In the genomic region with DNA sequence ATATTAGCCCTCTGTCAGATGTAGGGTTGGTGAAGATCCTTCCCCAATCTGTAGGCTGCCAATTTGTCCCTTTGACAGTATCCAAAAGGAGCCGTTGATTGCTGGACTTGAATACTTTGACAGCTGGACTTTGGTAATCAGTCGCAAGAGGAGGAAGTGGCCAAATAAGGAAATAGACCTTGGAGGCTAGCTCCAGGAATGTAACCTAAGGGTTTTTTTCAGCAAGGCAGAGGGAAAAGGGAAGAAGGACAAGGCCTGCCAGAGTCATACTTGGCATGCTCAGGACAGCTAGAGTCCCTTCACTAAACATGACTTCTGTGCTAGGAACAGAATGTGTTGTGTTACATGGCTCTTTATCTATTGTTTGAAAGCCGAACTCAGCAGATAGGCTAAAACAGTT, we compare ENCODE assay signal across 27 mouse cellular contexts. TPM values are rescaled to one million over a fixed set of nuclear protein-coding genes. Genes with fewer than 3 reads are reported as not detected.
DNase-seq lines count a peak whose midpoint lies in the region; ATAC-seq and TF ChIP-seq lines count a peak whose summit lies in the region.
"Had no signal": no experiment of that assay in that cellular context is flagged by ENCODE, and none has a peak within 500 bp of the region (broad histone marks: within the 10 kb centered on the region; RNA-seq: fewer than 3 reads in every experiment).

No protein-coding gene starts in this region.

- WGBS in kidney, adult 2 months: 36% methylated on average over 3 of the region's 3 CpGs
- WGBS in kidney, embryonic 14.5 days: 77% methylated on average over 3 of the region's 3 CpGs
- WGBS in lung, embryonic 16.5 days: 39% methylated on average over 3 of the region's 3 CpGs
- WGBS in forebrain, embryonic 13.5 days: 72% methylated on average over 3 of the region's 3 CpGs

- TF ChIP-seq CTCF in kidney, adult 2 months (conservative IDR thresholded peaks at IDR 0.05; ENCODE audit: insufficient read depth, insufficient read length, low read depth, low read length): no peak

- no peak overlapping the region for H3K9ac ChIP-seq in kidney, embryonic 14.5 days (ENCODE audit: low read depth, low read length)
- no peak overlapping the region for H3K9ac ChIP-seq in lung, embryonic 16.5 days (ENCODE audit: low read length)
- H3K9ac ChIP-seq in forebrain, embryonic 13.5 days: no peak overlapping the region
- H3K9ac ChIP-seq: embryonic facial prominence, embryonic 15.5 days; forebrain, postnatal 0 days; heart, embryonic 12.5 days; limb, embryonic 12.5 days; liver, embryonic 14.5 days; midbrain, embryonic 13.5 days had no signal

- no peak for TF ChIP-seq POLR2A in kidney, adult 2 months (IDR thresholded peaks at IDR 0.05; ENCODE audit: low read depth, low read length)
- TF ChIP-seq POLR2A in myocyte (IDR thresholded peaks at IDR 0.05; ENCODE audit: insufficient read length, low read depth): no peak

- no peaks in the 10 kb centered on the region for H3K36me3 ChIP-seq in kidney, adult 2 months (ENCODE audit: control insufficient read depth, insufficient read depth, low read length)
- H3K36me3 ChIP-seq in kidney, embryonic 14.5 days (ENCODE audit: control insufficient read depth, insufficient read depth, low read length): no peaks in the 10 kb centered on the region
- no peaks in the 10 kb centered on the region for H3K36me3 ChIP-seq in lung, embryonic 16.5 days (ENCODE audit: control insufficient read depth, insufficient read depth, low read length)
- H3K36me3 ChIP-seq in myocyte (ENCODE audit: control insufficient read depth, insufficient read depth): no peaks in the 10 kb centered on the region
- H3K36me3 ChIP-seq in forebrain, embryonic 13.5 days (ENCODE audit: poor library complexity, severe bottlenecking): no peaks in the 10 kb centered on the region
- H3K36me3 ChIP-seq: embryonic facial prominence, embryonic 15.5 days; heart, embryonic 12.5 days; hindbrain, embryonic 10.5 days; limb, embryonic 12.5 days; midbrain, embryonic 13.5 days had no signal

- no peak overlapping the region for H3ac ChIP-seq in myocyte (ENCODE audit: control insufficient read depth, insufficient read length)

- no peaks in the 10 kb centered on the region for H3K27me3 ChIP-seq in kidney, adult 2 months (replicated peaks; ENCODE audit: control insufficient read depth, insufficient read depth, low read length)
- H3K27me3 ChIP-seq in kidney, embryonic 14.5 days (ENCODE audit: control insufficient read depth, insufficient read depth, low read length): no peaks in the 10 kb centered on the region
- no peaks in the 10 kb centered on the region for H3K27me3 ChIP-seq in lung, embryonic 16.5 days (ENCODE audit: control insufficient read depth, insufficient read depth, low read depth, low read length)
- no peaks in the 10 kb centered on the region for H3K27me3 ChIP-seq in myocyte (ENCODE audit: control insufficient read depth, insufficient read depth, insufficient read length)
- H3K27me3 ChIP-seq in forebrain, embryonic 13.5 days: no peaks in the 10 kb centered on the region
- H3K27me3 ChIP-seq: embryonic facial prominence, embryonic 15.5 days; heart, embryonic 12.5 days; limb, embryonic 12.5 days; midbrain, embryonic 13.5 days had no signal

- no peaks in the 10 kb centered on the region for H3K4me1 ChIP-seq in kidney, adult 2 months (ENCODE audit: control insufficient read depth, insufficient read depth, low read length)
- H3K4me1 ChIP-seq in kidney, embryonic 14.5 days (ENCODE audit: control insufficient read depth, insufficient read depth, low read length): no peaks in the 10 kb centered on the region
- peaks cover 3% of the 10 kb centered on the region; the same call in 1 of the 2 replicates for H3K4me1 ChIP-seq in lung, embryonic 16.5 days (replicated peaks; ENCODE audit: control insufficient read depth, insufficient read depth, low read length)
- no peaks in the 10 kb centered on the region for H3K4me1 ChIP-seq in forebrain, embryonic 13.5 days
- H3K4me1 ChIP-seq: embryonic facial prominence, embryonic 15.5 days; heart, embryonic 12.5 days; hindbrain, embryonic 10.5 days; limb, embryonic 12.5 days; midbrain, embryonic 13.5 days had no signal

- ATAC-seq in kidney, embryonic 14.5 days (ENCODE audit: low FRiP score, low TSS enrichment): no peak
- no peak for ATAC-seq in lung, embryonic 16.5 days (ENCODE audit: low read depth)
- no peak for ATAC-seq in forebrain, embryonic 13.5 days
- ATAC-seq: CD4-positive, CD25-positive, alpha-beta regulatory T cell, adult 4 months; forebrain, postnatal 0 days; hindbrain, postnatal 0 days; intestine, postnatal 0 days; midbrain, embryonic 13.5 days; Patski had no signal

- no peaks in the 10 kb centered on the region for H3K9me3 ChIP-seq in kidney, embryonic 14.5 days (ENCODE audit: control insufficient read depth, low read length)
- H3K9me3 ChIP-seq in lung, embryonic 16.5 days (ENCODE audit: control insufficient read depth, low read length): no peaks in the 10 kb centered on the region
- H3K9me3 ChIP-seq in forebrain, embryonic 13.5 days (replicated peaks): no peaks in the 10 kb centered on the region
- H3K9me3 ChIP-seq: embryonic facial prominence, embryonic 15.5 days; heart, embryonic 12.5 days; hindbrain, embryonic 10.5 days; limb, embryonic 12.5 days; midbrain, embryonic 13.5 days had no signal

- no peak overlapping the region for H3K4me3 ChIP-seq in kidney, adult 2 months (ENCODE audit: insufficient read depth, low read depth, low read length)
- no peak overlapping the region for H3K4me3 ChIP-seq in kidney, embryonic 14.5 days (ENCODE audit: low read length)
- no peak overlapping the region for H3K4me3 ChIP-seq in lung, embryonic 16.5 days (ENCODE audit: low read length)
- H3K4me3 ChIP-seq in myocyte: no peak overlapping the region
- H3K4me3 ChIP-seq in forebrain, embryonic 13.5 days: no peak overlapping the region
- H3K4me3 ChIP-seq: embryonic facial prominence, embryonic 15.5 days; heart, embryonic 12.5 days; hindbrain, embryonic 10.5 days; limb, embryonic 12.5 days; midbrain, embryonic 13.5 days had no signal

- H3K27ac ChIP-seq in kidney, adult 2 months (ENCODE audit: insufficient read depth, low read depth, low read length): no peak overlapping the region
- no peak overlapping the region for H3K27ac ChIP-seq in kidney, embryonic 14.5 days (ENCODE audit: low read depth, low read length)
- H3K27ac ChIP-seq in lung, embryonic 16.5 days (ENCODE audit: low read length): peak overlapping the region; percentile 47; the same call in 1 of the 2 replicates
- H3K27ac ChIP-seq in forebrain, embryonic 13.5 days: no peak overlapping the region
- H3K27ac ChIP-seq: embryonic facial prominence, embryonic 15.5 days; hindbrain, embryonic 10.5 days; hindbrain, postnatal 0 days; limb, embryonic 12.5 days; liver, embryonic 14.5 days; midbrain, embryonic 13.5 days had no signal

- no peak overlapping the region for H3K4me2 ChIP-seq in kidney, embryonic 14.5 days (replicated peaks; ENCODE audit: low read depth, low read length)
- H3K4me2 ChIP-seq in lung, embryonic 16.5 days (ENCODE audit: low read depth, low read length): no peak overlapping the region
- H3K4me2 ChIP-seq in myocyte (ENCODE audit: low read depth): no peak overlapping the region
- H3K4me2 ChIP-seq in forebrain, embryonic 13.5 days: no peak overlapping the region
- H3K4me2 ChIP-seq: embryonic facial prominence, embryonic 15.5 days; heart, embryonic 12.5 days; limb, embryonic 12.5 days; midbrain, embryonic 13.5 days had no signal

- no peaks in the 10 kb centered on the region for H3K79me2 ChIP-seq in myocyte (ENCODE audit: control insufficient read depth, insufficient read depth)

- DNase-seq in adrenal gland, adult 2 months: peak; percentile 27
- DNase-seq in adrenal gland, adult 18-20 months (ENCODE audit: low spot score in 2 of 2): no peak
- peak; percentile 5 for DNase-seq in kidney, adult 2 months
- no peak for DNase-seq in lung, adult 18-20 months
- DNase-seq: cerebellum, adult 11 months; cerebellum, postnatal 14 days; forebrain, postnatal 0 days; thymus, adult 18-20 months had no signal

RNA-seq across cellular contexts. Expression of a gene that starts 7.7 kb away (rescaled TPM):
- not detected for total RNA-seq in adrenal gland, adult 2 months (2021)
- 0.21 TPM in 1 of 2 replicates, not detected in the other for polyA plus RNA-seq in adrenal gland, adult 2 months (2012; rRNA removed)
- total RNA-seq in adrenal gland, adult 18-20 months (2021): not detected
- not detected in 2 replicates for polyA plus RNA-seq in kidney, adult 2 months (2012; rRNA removed)
- polyA plus RNA-seq in kidney, embryonic 14.5 days (2014; fragmentation: Nextera tagmentation; extraction: Ambion mirVana): not detected in 2 replicates
- polyA plus RNA-seq in lung, embryonic 16.5 days (2015; fragmentation: Nextera tagmentation; extraction: Ambion mirVana): 0.16 TPM in 1 of 2 replicates, not detected in the other
- polyA plus RNA-seq in myocyte (2012; fragmentation: generic; extraction: Trizol): not detected
- not detected in 2 replicates for polyA plus RNA-seq in forebrain, embryonic 13.5 days (2015; fragmentation: Nextera tagmentation; extraction: Ambion mirVana)
- total RNA-seq: ES-E14; gastrocnemius, adult 18-20 months; hindbrain, postnatal 0 days; layer of hippocampus, postnatal 14 days; megakaryocyte, adult 5-6 weeks had no signal
- polyA plus RNA-seq: CD4-positive, CD25-positive, alpha-beta regulatory T cell, adult 4 months; embryonic facial prominence, embryonic 15.5 days; forebrain, postnatal 0 days; heart, embryonic 12.5 days; hindbrain, embryonic 10.5 days; hindbrain, postnatal 0 days; intestine, postnatal 0 days; large intestine, adult 2 months; limb, embryonic 12.5 days; liver, embryonic 14.5 days; midbrain, embryonic 13.5 days; Patski had no signal

RNA-seq across cellular contexts. Expression of a gene that starts 11.2 kb away (rescaled TPM):
- total RNA-seq in adrenal gland, adult 2 months (2021): not detected
- polyA plus RNA-seq in adrenal gland, adult 2 months (2012; rRNA removed): not detected in 2 replicates
- total RNA-seq in adrenal gland, adult 18-20 months (2021): not detected
- not detected in 2 replicates for polyA plus RNA-seq in kidney, adult 2 months (2012; rRNA removed)
- polyA plus RNA-seq in kidney, embryonic 14.5 days (2014; fragmentation: Nextera tagmentation; extraction: Ambion mirVana): 0.08 and 0.09 TPM in 2 replicates
- polyA plus RNA-seq in lung, embryonic 16.5 days (2015; fragmentation: Nextera tagmentation; extraction: Ambion mirVana): 0.39 and 0.55 TPM in 2 replicates
- 0.01 TPM for polyA plus RNA-seq in myocyte (2012; fragmentation: generic; extraction: Trizol)
- 0.06 and 0.18 TPM in 2 replicates for polyA plus RNA-seq in forebrain, embryonic 13.5 days (2015; fragmentation: Nextera tagmentation; extraction: Ambion mirVana)
- total RNA-seq: ES-E14; gastrocnemius, adult 18-20 months; megakaryocyte, adult 5-6 weeks had no signal
- polyA plus RNA-seq: CD4-positive, CD25-positive, alpha-beta regulatory T cell, adult 4 months; heart, embryonic 12.5 days; hindbrain, embryonic 10.5 days; intestine, postnatal 0 days; large intestine, adult 2 months; Patski had no signal

RNA-seq across cellular contexts. Expression of a gene that starts 18.0 kb away (rescaled TPM):
- total RNA-seq in adrenal gland, adult 2 months (2021): 10 to 100 TPM; 12.1 to 14.4 TPM
- polyA plus RNA-seq in adrenal gland, adult 2 months (2012; rRNA removed): 3.2 and 4.2 TPM in 2 replicates
- 10 to 100 TPM; 15.4 to 18.6 TPM for total RNA-seq in adrenal gland, adult 18-20 months (2021)
- 1.1 and 1.2 TPM in 2 replicates for polyA plus RNA-seq in kidney, adult 2 months (2012; rRNA removed)
- 4.2 and 9.7 TPM in 2 replicates for polyA plus RNA-seq in kidney, embryonic 14.5 days (2014; fragmentation: Nextera tagmentation; extraction: Ambion mirVana)
- 34.4 and 35.2 TPM in 2 replicates for polyA plus RNA-seq in lung, embryonic 16.5 days (2015; fragmentation: Nextera tagmentation; extraction: Ambion mirVana)
- polyA plus RNA-seq in myocyte (2012; fragmentation: generic; extraction: Trizol): not detected
- polyA plus RNA-seq in forebrain, embryonic 13.5 days (2015; fragmentation: Nextera tagmentation; extraction: Ambion mirVana): 6.5 TPM in 2 replicates
- total RNA-seq: megakaryocyte, adult 5-6 weeks had no signal
- polyA plus RNA-seq: CD4-positive, CD25-positive, alpha-beta regulatory T cell, adult 4 months had no signal

RNA-seq across cellular contexts. Expression of a gene that starts 59.6 kb away (rescaled TPM):
- under 1 TPM; 0.38 to 0.66 TPM for total RNA-seq in adrenal gland, adult 2 months (2021)
- 0.25 and 0.26 TPM in 2 replicates for polyA plus RNA-seq in adrenal gland, adult 2 months (2012; rRNA removed)
- under 1 TPM; 0.36 to 0.38 TPM for total RNA-seq in adrenal gland, adult 18-20 months (2021)
- polyA plus RNA-seq in kidney, adult 2 months (2012; rRNA removed): 0.08 and 0.18 TPM in 2 replicates
- polyA plus RNA-seq in kidney, embryonic 14.5 days (2014; fragmentation: Nextera tagmentation; extraction: Ambion mirVana): 0.18 and 0.40 TPM in 2 replicates
- 0.09 TPM in 1 of 2 replicates, not detected in the other for polyA plus RNA-seq in lung, embryonic 16.5 days (2015; fragmentation: Nextera tagmentation; extraction: Ambion mirVana)
- 0.06 TPM for polyA plus RNA-seq in myocyte (2012; fragmentation: generic; extraction: Trizol)
- 0.13 TPM in 1 of 2 replicates, not detected in the other for polyA plus RNA-seq in forebrain, embryonic 13.5 days (2015; fragmentation: Nextera tagmentation; extraction: Ambion mirVana)
- total RNA-seq: megakaryocyte, adult 5-6 weeks had no signal
- polyA plus RNA-seq: intestine, postnatal 0 days had no signal

Comparison
In these comparisons a context has a peak if more than half of its experiments do, and no peak if none do; other contexts are left out.
1. DNase-seq: peak in adrenal gland, adult 2 months (single experiment) and kidney, adult 2 months (single experiment); none in adrenal gland, adult 18-20 months (0 of 2) and lung, adult 18-20 months (0 of 2).